Mouse (Mus musculus): Measurements from ENCODE around the gene Kbtbd6. TPM values are rescaled to one million over a fixed set of nuclear protein-coding genes. Genes with fewer than 3 reads are reported as not detected.

Kbtbd6 gene
- 3.6 and 4.8 TPM in 2 replicates for polyA plus RNA-seq (2015; fragmentation: Nextera tagmentation; extraction: Ambion mirVana)

GRCm38 (mm10) chr14:79451681-79452590 is at the start of gene Kbtbd6:
Gene Kbtbd6, plus strand, starts transcription at chr14:79451835.

GRCm38 (mm10) chr14:79425979-79426729 is 25.5 kb upstream of the Kbtbd6 start, which contains the start of gene Kbtbd7:
Gene Kbtbd7, plus strand, starts transcription at chr14:79426511.

GRCm38 (mm10) chr14:79480624-79481338 is 29.1 kb downstream of the Kbtbd6 start, which contains the start of gene Elf1:
Gene Elf1, plus strand, starts transcription at chr14:79481194.

GRCm38 (mm10) chr14:79481339-79482151 is 29.9 kb downstream of the Kbtbd6 start, which contains the start of gene Wbp4:
Gene Wbp4, minus strand, starts transcription at chr14:79481520.

Other genes with a start within 250 kb of the Kbtbd6 start
- not detected in 2 replicates for gene Zfp957, start 204.5 kb upstream of the Kbtbd6 start, polyA plus RNA-seq (2015; fragmentation: Nextera tagmentation; extraction: Ambion mirVana)
- gene Rgcc, start 150.2 kb upstream of the Kbtbd6 start, polyA plus RNA-seq (2015; fragmentation: Nextera tagmentation; extraction: Ambion mirVana), result 281 and 328 TPM in 2 replicates
- 36.6 and 39.9 TPM in 2 replicates for gene Naa16, start 61.1 kb upstream of the Kbtbd6 start, polyA plus RNA-seq (2015; fragmentation: Nextera tagmentation; extraction: Ambion mirVana)
- 6.0 and 6.2 TPM in 2 replicates for gene Mtrf1, start 54.1 kb upstream of the Kbtbd6 start, polyA plus RNA-seq (2015; fragmentation: Nextera tagmentation; extraction: Ambion mirVana)
- gene Kbtbd7, start 25.3 kb upstream of the Kbtbd6 start, polyA plus RNA-seq (2015; fragmentation: Nextera tagmentation; extraction: Ambion mirVana), result 4.3 and 4.5 TPM in 2 replicates
- 20.6 and 24.2 TPM in 2 replicates for gene Elf1, start 29.4 kb downstream of the Kbtbd6 start, polyA plus RNA-seq (2015; fragmentation: Nextera tagmentation; extraction: Ambion mirVana)
- 24.5 and 27.2 TPM in 2 replicates for gene Wbp4, start 29.7 kb downstream of the Kbtbd6 start, polyA plus RNA-seq (2015; fragmentation: Nextera tagmentation; extraction: Ambion mirVana)
- gene Sugt1, start 135.9 kb downstream of the Kbtbd6 start, polyA plus RNA-seq (2015; fragmentation: Nextera tagmentation; extraction: Ambion mirVana), result 54.4 and 56.6 TPM in 2 replicates
- gene Cnmd, start 210.3 kb downstream of the Kbtbd6 start, polyA plus RNA-seq (2015; fragmentation: Nextera tagmentation; extraction: Ambion mirVana), result not detected in 2 replicates